Mouse (Mus musculus): Measurements from ENCODE around the gene Ptpre. TPM values are rescaled to one million over a fixed set of nuclear protein-coding genes. Genes with fewer than 3 reads are reported as not detected.

Ptpre gene
- total and polyA plus RNA-seq, 2 experiments: 0.75 to 1.1 TPM

GRCm38 (mm10) chr7:135526574-135527152 is 10.6 kb upstream of the Ptpre start:
- WGBS: 81% methylated on average over 3 of the region's 3 CpGs
- no peak overlapping the region for H3K27ac ChIP-seq (replicated peaks; ENCODE audit: insufficient read depth, low read depth, low read length)
- DNase-seq (ENCODE audit: extremely low read depth, low read depth, low spot score): no peak

GRCm38 (mm10) chr7:135527169-135527568 is 10.1 kb upstream of the Ptpre start:
- no peak overlapping the region for H3K27ac ChIP-seq (replicated peaks; ENCODE audit: insufficient read depth, low read depth, low read length)
- no peaks in the 10 kb centered on the region for H3K36me3 ChIP-seq (ENCODE audit: control insufficient read depth, insufficient read depth, low read length)
- no peak for DNase-seq (ENCODE audit: extremely low read depth, low read depth, low spot score)
- no peak overlapping the region for H3K4me3 ChIP-seq (ENCODE audit: insufficient read depth, low read depth, low read length)
- no peaks in the 10 kb centered on the region for H3K79me2 ChIP-seq (ENCODE audit: control insufficient read depth, insufficient read depth, low read length)
- TF ChIP-seq POLR2A (IDR thresholded peaks at IDR 0.05; ENCODE audit: extremely low read depth, insufficient read depth, low read length) (no peak), CTCF (IDR thresholded peaks at IDR 0.05; ENCODE audit: low read depth, low read length) (no peak)
- no peaks in the 10 kb centered on the region for H3K4me1 ChIP-seq (ENCODE audit: control insufficient read depth, insufficient read depth, low read length)
- no peak overlapping the region for H3K9ac ChIP-seq (ENCODE audit: low read depth, low read length)
- WGBS: 63% methylated on average over 3 of the region's 3 CpGs
- H3K27me3 ChIP-seq (ENCODE audit: control insufficient read depth, insufficient read depth, low read length): no peaks in the 10 kb centered on the region

More at GRCm38 (mm10) chr7:135526574-135527152, 10.6 kb upstream of the Ptpre start:
- TF ChIP-seq CTCF (IDR thresholded peaks at IDR 0.05; ENCODE audit: low read depth, low read length): no peak
- no peak for TF ChIP-seq POLR2A (IDR thresholded peaks at IDR 0.05; ENCODE audit: extremely low read depth, insufficient read depth, low read length)
- Histone ChIP-seq H3K36me3 (ENCODE audit: control insufficient read depth, insufficient read depth, low read length) (no peaks in the 10 kb centered on the region), H3K4me1 (ENCODE audit: control insufficient read depth, insufficient read depth, low read length) (no peaks in the 10 kb centered on the region), H3K4me3 (ENCODE audit: insufficient read depth, low read depth, low read length) (no peak overlapping the region), H3K27me3 (ENCODE audit: control insufficient read depth, insufficient read depth, low read length) (no peaks in the 10 kb centered on the region), H3K79me2 (ENCODE audit: control insufficient read depth, insufficient read depth, low read length) (no peaks in the 10 kb centered on the region), H3K9ac (ENCODE audit: low read depth, low read length) (no peak overlapping the region)

GRCm38 (mm10) chr7:135528515-135528914 is 8.8 kb upstream of the Ptpre start, which contains the start of gene Clrn3:
Gene Clrn3 (minus strand): TSS chr7:135528654.
- H3K36me3 ChIP-seq (ENCODE audit: control insufficient read depth, insufficient read depth, low read length): no peaks in the 10 kb centered on the region
- H3K9ac ChIP-seq (ENCODE audit: low read depth, low read length): no peak within 1 kb of the TSS
- H3K27me3 ChIP-seq (ENCODE audit: control insufficient read depth, insufficient read depth, low read length): no peaks in the 10 kb centered on the region
- H3K27ac ChIP-seq (replicated peaks; ENCODE audit: insufficient read depth, low read depth, low read length): no peak within 1 kb of the TSS
- DNase-seq (ENCODE audit: extremely low read depth, low read depth, low spot score): no peak
- no peaks in the 10 kb centered on the region for H3K4me1 ChIP-seq (ENCODE audit: control insufficient read depth, insufficient read depth, low read length)
- WGBS: 80% methylated on average over 7 of the region's 7 CpGs
- H3K79me2 ChIP-seq (ENCODE audit: control insufficient read depth, insufficient read depth, low read length): no peaks in the 10 kb centered on the region
- H3K4me3 ChIP-seq (ENCODE audit: insufficient read depth, low read depth, low read length): no peak within 1 kb of the TSS
- TF ChIP-seq CTCF (IDR thresholded peaks at IDR 0.05; ENCODE audit: low read depth, low read length) (no peak), POLR2A (IDR thresholded peaks at IDR 0.05; ENCODE audit: extremely low read depth, insufficient read depth, low read length) (no peak)

GRCm38 (mm10) chr7:135529068-135529467 is 8.2 kb upstream of the Ptpre start:
- H3K4me3 ChIP-seq (ENCODE audit: insufficient read depth, low read depth, low read length): no peak overlapping the region
- H3K4me1 ChIP-seq (ENCODE audit: control insufficient read depth, insufficient read depth, low read length): no peaks in the 10 kb centered on the region
- H3K27ac ChIP-seq (replicated peaks; ENCODE audit: insufficient read depth, low read depth, low read length): no peak overlapping the region
- no peak overlapping the region for H3K9ac ChIP-seq (ENCODE audit: low read depth, low read length)
- H3K79me2 ChIP-seq (ENCODE audit: control insufficient read depth, insufficient read depth, low read length): no peaks in the 10 kb centered on the region
- WGBS: 93% methylated on average over 2 of the region's 2 CpGs
- H3K27me3 ChIP-seq (ENCODE audit: control insufficient read depth, insufficient read depth, low read length): no peaks in the 10 kb centered on the region
- no peak for DNase-seq (ENCODE audit: extremely low read depth, low read depth, low spot score)
- no peak for TF ChIP-seq CTCF (IDR thresholded peaks at IDR 0.05; ENCODE audit: low read depth, low read length)
- no peak for TF ChIP-seq POLR2A (IDR thresholded peaks at IDR 0.05; ENCODE audit: extremely low read depth, insufficient read depth, low read length)
- H3K36me3 ChIP-seq (ENCODE audit: control insufficient read depth, insufficient read depth, low read length): no peaks in the 10 kb centered on the region

- no peak for DNase-seq (ENCODE audit: extremely low read depth, low read depth, low spot score)
- H3K36me3 ChIP-seq (ENCODE audit: control insufficient read depth, insufficient read depth, low read length): no peaks in the 10 kb centered on the region
- no peak overlapping the region for H3K27ac ChIP-seq (replicated peaks; ENCODE audit: insufficient read depth, low read depth, low read length)
- WGBS: 66% methylated on average over 2 of the region's 2 CpGs
- TF ChIP-seq CTCF (IDR thresholded peaks at IDR 0.05; ENCODE audit: low read depth, low read length): no peak
- no peak for TF ChIP-seq POLR2A (IDR thresholded peaks at IDR 0.05; ENCODE audit: extremely low read depth, insufficient read depth, low read length)
- 0 out of 2 replicates have a peak, but pooled peaks cover 5% of the 10 kb centered on the region for H3K27me3 ChIP-seq (ENCODE audit: control insufficient read depth, insufficient read depth, low read length)
- no peaks in the 10 kb centered on the region for H3K79me2 ChIP-seq (ENCODE audit: control insufficient read depth, insufficient read depth, low read length)
- no peak overlapping the region for H3K4me3 ChIP-seq (ENCODE audit: insufficient read depth, low read depth, low read length)
- 0 out of 2 replicates have a peak, but pooled peaks cover 4% of the 10 kb centered on the region for H3K4me1 ChIP-seq (ENCODE audit: control insufficient read depth, insufficient read depth, low read length)
- no peak overlapping the region for H3K9ac ChIP-seq (ENCODE audit: low read depth, low read length)
Measured at GRCm38 (mm10) chr7:135534548-135535189, 2.6 kb upstream of the Ptpre start.

- no peak for DNase-seq (ENCODE audit: extremely low read depth, low read depth, low spot score)
- Histone ChIP-seq H3K27me3 (ENCODE audit: control insufficient read depth, insufficient read depth, low read length) (0 out of 2 replicates have a peak, but pooled peaks cover 5% of the 10 kb centered on the region), H3K4me3 (ENCODE audit: insufficient read depth, low read depth, low read length) (no peak overlapping the region), H3K36me3 (ENCODE audit: control insufficient read depth, insufficient read depth, low read length) (no peaks in the 10 kb centered on the region), H3K79me2 (ENCODE audit: control insufficient read depth, insufficient read depth, low read length) (no peaks in the 10 kb centered on the region), H3K9ac (ENCODE audit: low read depth, low read length) (no peak overlapping the region), H3K27ac (replicated peaks; ENCODE audit: insufficient read depth, low read depth, low read length) (no peak overlapping the region), H3K4me1 (ENCODE audit: control insufficient read depth, insufficient read depth, low read length) (0 out of 2 replicates have a peak, but pooled peaks cover 4% of the 10 kb centered on the region)
- TF ChIP-seq CTCF (IDR thresholded peaks at IDR 0.05; ENCODE audit: low read depth, low read length) (no peak), POLR2A (IDR thresholded peaks at IDR 0.05; ENCODE audit: extremely low read depth, insufficient read depth, low read length) (no peak)
- 79% methylated on average over 3 of the region's 3 CpGs for WGBS
Measured at GRCm38 (mm10) chr7:135535908-135536307, 1.4 kb upstream of the Ptpre start.

Data from liver, adult 2 months (tissue).